Mouse (Mus musculus) limb, embryonic 14.5 days (tissue): ENCODE measurements around the gene Il18rap. TPM values are rescaled to one million over a fixed set of nuclear protein-coding genes. Genes with fewer than 3 reads are reported as not detected.

ENCODE experiments used
- ATAC-seq: fragments of 200-750 bp; cut with Nextera tagmentation; 2 replicates; pipeline ENCODE4 v1.8.0; 2017; ENCODE audit warnings: low read depth, moderate number of reproducible peaks, moderate TSS enrichment; ENCODE audit not compliant: low FRiP score
- DNase-seq: peaks from one replicate; pipeline ENCODE4 v3.0.0-alpha.2; 2015; ENCODE audit warnings: low spot score
- H3K27ac ChIP-seq: fragments of 300-500 bp; sonication (generic); replicated peaks from 2 replicates; pipeline ENCODE4 v1.5.1; 2014; ENCODE audit warnings: low read depth, mild to moderate bottlenecking, low read length, moderate library complexity, mixed read lengths
- H3K27me3 ChIP-seq: fragments of 300-500 bp; sonication (generic); 2 replicates; pipeline ENCODE4 v1.6.1; 2014; ENCODE audit warnings: low read length, mixed read lengths; ENCODE audit not compliant: control insufficient read depth, insufficient read depth
- H3K36me3 ChIP-seq: fragments of 300-500 bp; sonication (generic); 2 replicates; pipeline ENCODE4 v1.6.1; 2014; ENCODE audit warnings: mild to moderate bottlenecking, low read length, moderate library complexity, mixed read lengths; ENCODE audit not compliant: control insufficient read depth, insufficient read depth
- H3K4me1 ChIP-seq: fragments of 300-500 bp; sonication (generic); 2 replicates; pipeline ENCODE4 v1.6.1; 2014; ENCODE audit warnings: antibody characterized with exemption, low read length, mixed read lengths; ENCODE audit not compliant: control insufficient read depth, insufficient read depth
- H3K4me2 ChIP-seq: fragments of 300-500 bp; sonication (generic); replicated peaks from 2 replicates; pipeline ENCODE4 v1.6.1; 2014; ENCODE audit warnings: low read depth, mild to moderate bottlenecking, low read length, moderate library complexity; ENCODE audit not compliant: severe bottlenecking
- H3K4me3 ChIP-seq: fragments of 300-500 bp; sonication (generic); replicated peaks from 2 replicates; pipeline ENCODE4 v1.5.1; 2014; ENCODE audit warnings: low read length
- H3K9ac ChIP-seq: fragments of 300-500 bp; sonication (generic); 2 replicates; pipeline ENCODE4 v1.6.1; 2014; ENCODE audit warnings: mild to moderate bottlenecking, low read depth, low read length, moderate library complexity; ENCODE audit not compliant: severe bottlenecking
- H3K9me3 ChIP-seq: fragments of 300-500 bp; sonication (generic); 2 replicates; pipeline ENCODE4 v1.6.1; 2016; ENCODE audit warnings: low read length; ENCODE audit not compliant: control insufficient read depth
- POLR2A ChIP-seq: fragments of 200-500 bp; IDR thresholded peaks from 2 replicates; pipeline ENCODE4 v1.8.0; 2012; ENCODE audit warnings: inconsistent platforms, mild to moderate bottlenecking, moderate library complexity, borderline replicate concordance; ENCODE audit not compliant: insufficient read depth, insufficient read length; ENCODE audit errors: extremely low read depth
- whole genome bisulfite sequencing: fragments of 180-500 bp; shearing (Covaris S2); extraction: QIAGEN DNeasy Blood & Tissue Kit; methylation state at CpG from one replicate; pipeline ENCODE4 v1.1.7; 2014; 5-methylcytosine and 5-hydroxymethylcytosine counted together
- polyA plus RNA-seq, 2 experiments: library from polyadenylated mRNA; depleted of rRNA in 1 of 2; stranded (reverse) in 1 of 2; unstranded in 1 of 2; fragments of >200 nt; fragmentation: Nextera tagmentation in 1 of 2; extraction: Ambion mirVana in 1 of 2; gene quantifications; 2 replicates each; pipeline versions ENCODE4 v1.2.1 to v1.2.3; 2012 to 2014

Il18rap gene
- polyA plus RNA-seq (2012; rRNA removed), result 0.18 and 0.24 TPM in 2 replicates
- 0.18 and 0.28 TPM in 2 replicates for polyA plus RNA-seq (2014; fragmentation: Nextera tagmentation; extraction: Ambion mirVana)

DNA sequence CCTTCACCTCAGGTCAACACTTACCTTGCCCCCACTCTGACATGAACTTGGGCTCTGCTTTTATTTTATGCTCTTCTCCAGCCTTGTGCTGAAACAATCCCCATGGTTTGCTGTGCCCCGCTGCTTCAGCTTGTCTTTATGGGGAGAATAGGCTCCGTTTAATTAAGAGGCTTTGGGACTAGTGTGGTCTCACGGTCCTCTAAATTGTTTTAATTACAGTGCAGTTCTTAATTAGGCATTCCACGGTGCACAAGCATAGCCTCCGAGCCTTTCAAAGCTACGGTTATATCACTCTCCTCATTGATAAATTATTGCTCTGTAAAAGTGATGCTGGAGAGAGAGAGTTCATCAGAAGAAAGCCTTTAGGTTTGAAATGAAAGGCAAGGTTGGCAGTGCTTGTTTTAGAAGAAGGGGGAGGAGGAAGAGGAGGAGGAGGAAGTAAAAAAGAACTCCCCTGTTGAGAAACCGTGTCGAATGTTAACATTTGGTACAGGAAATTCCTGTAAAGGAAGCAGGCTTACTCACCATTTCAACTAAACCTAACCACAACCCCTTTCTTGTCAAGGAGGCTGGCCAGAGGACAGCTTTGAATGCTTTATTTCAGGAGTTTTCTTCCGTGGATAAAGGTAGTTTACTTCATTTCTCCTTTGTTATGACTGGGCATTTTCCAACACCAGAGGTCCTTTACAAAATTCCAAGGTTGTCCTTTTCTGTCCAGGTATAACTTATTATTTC is at the start of gene Il18rap:
Gene Il18rap, plus strand, starts transcription at position 512 of the 735 bp plus-strand sequence.
- no peak within 1 kb of the TSS for H3K27ac ChIP-seq
- DNase-seq (no peak), ATAC-seq (no peak)
- H3K4me2 ChIP-seq, result no peak within 1 kb of the TSS
- TF ChIP-seq POLR2A, result no peak
- H3K9ac ChIP-seq, result no peak within 1 kb of the TSS
- H3K27me3 ChIP-seq, result no peaks in the 10 kb centered on the region
- no peaks in the 10 kb centered on the region for H3K4me1 ChIP-seq
- no peak within 1 kb of the TSS for H3K4me3 ChIP-seq
- H3K9me3 ChIP-seq, result no peaks in the 10 kb centered on the region
- H3K36me3 ChIP-seq, result no peaks in the 10 kb centered on the region
- 17% methylated on average over 9 of the region's 9 CpGs for WGBS

- no peak within 1 kb of the TSS for H3K4me2 ChIP-seq
- no peaks in the 10 kb centered on the region for H3K27me3 ChIP-seq
- TF ChIP-seq POLR2A, result no peak
- no peaks in the 10 kb centered on the region for H3K36me3 ChIP-seq
- ATAC-seq (no peak), DNase-seq (no peak)
- WGBS, result 45% methylated on average over 20 of the region's 20 CpGs
- H3K9ac ChIP-seq, result no peak within 1 kb of the TSS
- no peaks in the 10 kb centered on the region for H3K9me3 ChIP-seq
- no peak within 1 kb of the TSS for H3K27ac ChIP-seq
- no peak within 1 kb of the TSS for H3K4me3 ChIP-seq
- H3K4me1 ChIP-seq, result no peaks in the 10 kb centered on the region
Measured at GRCm38 (mm10) chr1:40465477-40466430, 49.4 kb upstream of the Il18rap start, which contains the start of gene Il18r1. Gene Il18r1 (plus strand): TSS chr1:40465552.

DNA sequence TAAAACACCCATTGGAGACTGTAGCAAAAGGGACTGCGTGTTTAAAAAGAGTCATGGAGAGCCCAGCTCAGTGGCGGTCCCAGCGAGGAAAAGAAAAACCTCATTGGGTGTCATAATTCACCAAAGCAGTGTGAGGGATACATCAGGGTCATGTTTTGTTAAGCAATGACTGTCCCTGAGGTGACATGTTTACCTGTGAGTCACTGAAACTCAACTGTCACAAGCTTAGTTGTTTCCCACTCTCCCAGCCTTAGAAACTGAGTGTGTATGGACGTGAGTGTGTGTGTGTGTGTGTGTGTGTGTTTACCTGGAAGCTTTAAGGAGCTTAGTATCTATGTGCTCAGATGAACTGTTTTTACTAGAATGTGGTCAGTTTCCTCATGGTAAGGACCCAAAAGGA is 47.9 kb upstream of the Il18rap start:
- no peaks in the 10 kb centered on the region for H3K27me3 ChIP-seq

GRCm38 (mm10) chr1:40468805-40469204 is 46.4 kb upstream of the Il18rap start:
- ATAC-seq, result no peak
- no peak for TF ChIP-seq POLR2A
- H3K27ac ChIP-seq, result no peak overlapping the region
- DNase-seq, result no peak
- no peaks in the 10 kb centered on the region for H3K36me3 ChIP-seq
- H3K9me3 ChIP-seq, result no peaks in the 10 kb centered on the region
- WGBS, result 83% methylated on average over 2 of the region's 2 CpGs
- no peaks in the 10 kb centered on the region for H3K4me1 ChIP-seq
- no peak overlapping the region for H3K4me2 ChIP-seq
- H3K27me3 ChIP-seq, result no peaks in the 10 kb centered on the region
- no peak overlapping the region for H3K4me3 ChIP-seq
- no peak overlapping the region for H3K9ac ChIP-seq

More for the DNA sequence above, 47.9 kb upstream of the Il18rap start:
- H3K4me2 ChIP-seq, result no peak overlapping the region
- no peaks in the 10 kb centered on the region for H3K9me3 ChIP-seq
- no peak overlapping the region for H3K27ac ChIP-seq
- no peak for DNase-seq
- ATAC-seq, result no peak
- no peak overlapping the region for H3K9ac ChIP-seq
- no peak overlapping the region for H3K4me3 ChIP-seq
- WGBS, result 87% methylated on average over 4 of the region's 4 CpGs
- no peak for TF ChIP-seq POLR2A
- H3K4me1 ChIP-seq, result no peaks in the 10 kb centered on the region
- H3K36me3 ChIP-seq, result no peaks in the 10 kb centered on the region

- TF ChIP-seq POLR2A, result no peak
Measured at GRCm38 (mm10) chr1:40469900-40470299, 45.3 kb upstream of the Il18rap start.

More at GRCm38 (mm10) chr1:40469900-40470299, 45.3 kb upstream of the Il18rap start:
- no peak for DNase-seq
- Histone ChIP-seq H3K9me3 (no peaks in the 10 kb centered on the region), H3K9ac (no peak overlapping the region), H3K36me3 (no peaks in the 10 kb centered on the region), H3K27me3 (no peaks in the 10 kb centered on the region), H3K4me1 (no peaks in the 10 kb centered on the region), H3K4me2 (no peak overlapping the region), H3K4me3 (no peak overlapping the region), H3K27ac (no peak overlapping the region)
- ATAC-seq, result no peak
- 85% methylated on average over 12 of the region's 12 CpGs for WGBS
